Mouse (Mus musculus) embryonic stem cell, embryonic (primary cell): ENCODE data around the gene Lifr.

Experiments used
- CTCF ChIA-PET, 4 experiments: fragments of 300-600 bp in 2 of 4; fragments of 350-600 bp in 2 of 4; sonication (Branson Sonifier 250); formaldehyde crosslinking; loops; one replicate each; lab custom pipeline; 2022; ENCODE audit warnings: inconsistent platforms in 2 of 4; lab: Charles Lee
- POLR2A ChIA-PET, 4 experiments: fragments of 300-600 bp in 2 of 4; fragments of 350-600 bp in 2 of 4; sonication (Branson Sonifier 250); formaldehyde crosslinking; loops; one replicate each; lab custom pipeline; 2022; ENCODE audit warnings: antibody characterized with exemption in 4 of 4, inconsistent platforms in 1 of 4; lab: Charles Lee

Lifr gene

DNA sequence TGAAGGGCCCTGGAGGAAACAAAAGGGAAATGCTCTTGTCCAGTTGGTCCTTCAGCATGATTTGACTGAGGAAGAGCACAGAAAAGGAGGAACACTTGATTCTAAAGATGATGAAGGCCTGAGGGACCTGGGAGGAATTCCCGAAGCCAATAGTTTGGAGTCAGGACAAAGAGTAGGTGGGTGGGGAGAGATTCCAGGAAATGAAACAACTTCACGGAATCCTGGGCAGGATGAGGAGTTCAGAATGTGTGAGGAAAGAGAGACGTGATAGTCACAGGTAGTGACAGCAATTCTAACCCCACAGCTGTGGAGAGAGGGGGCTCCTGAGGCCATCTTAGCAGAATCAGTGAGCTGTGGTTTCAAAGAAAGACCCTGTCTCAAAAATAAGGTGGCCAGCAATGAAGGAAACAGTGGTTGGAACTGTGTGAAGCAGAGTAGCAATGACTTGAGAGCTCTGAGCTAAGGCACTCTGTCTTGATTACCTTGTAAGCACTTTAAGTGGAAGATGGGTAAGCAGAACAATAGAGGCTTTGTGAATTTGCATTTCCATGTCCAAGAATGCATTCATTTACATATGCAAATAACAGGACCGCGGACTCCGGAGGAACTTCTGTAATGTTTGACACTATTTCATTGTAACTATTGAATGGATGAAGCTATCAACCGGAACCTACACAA lies 25.1 kb downstream of the Lifr start:
- ChIA-PET CTCF (interaction anchor here in 3 of 4 experiments (0.6 to 1.7 kb wide), 5 partner anchors 14 to 63 kb away, joined by 3 to 10 read pairs (median 3); no protein-coding TSS in a partner anchor), POLR2A (interaction anchor here (0.7 to 10.8 kb wide), 46 partner anchors 8 to 487 kb away, joined by 3 to 188 read pairs (median 4); partner anchors contain the start of gene Lifr (in 3 of the 4))

DNA sequence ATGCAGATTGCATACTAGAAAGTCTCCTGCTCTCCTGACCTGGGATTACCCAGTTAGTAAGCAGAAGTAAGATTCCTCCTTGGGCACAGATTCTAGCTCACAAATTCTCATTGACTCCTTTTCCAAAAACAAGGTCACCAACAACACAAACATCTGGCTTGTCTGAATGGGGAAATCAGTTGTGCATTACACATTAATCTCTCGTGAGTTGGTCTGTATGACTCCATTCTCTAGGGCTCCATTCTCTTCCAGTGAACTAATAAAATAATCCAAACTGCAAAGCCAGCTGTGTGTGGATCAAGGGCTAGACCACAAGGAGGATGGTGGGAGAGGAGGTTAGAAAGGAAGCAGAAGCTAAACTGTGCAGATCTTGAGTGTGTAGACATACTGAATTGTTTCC lies 25.8 kb downstream of the Lifr start:
- ChIA-PET CTCF (interaction anchor here (0.6 to 1.7 kb wide), 6 partner anchors 13 to 110 kb away, joined by 3 to 10 read pairs (median 3); no protein-coding TSS in a partner anchor), POLR2A (interaction anchor here (0.7 to 10.8 kb wide), 53 partner anchors 8 to 488 kb away, joined by 3 to 188 read pairs (median 4); partner anchors contain the start of gene Lifr (in 2 of the 4))

DNA sequence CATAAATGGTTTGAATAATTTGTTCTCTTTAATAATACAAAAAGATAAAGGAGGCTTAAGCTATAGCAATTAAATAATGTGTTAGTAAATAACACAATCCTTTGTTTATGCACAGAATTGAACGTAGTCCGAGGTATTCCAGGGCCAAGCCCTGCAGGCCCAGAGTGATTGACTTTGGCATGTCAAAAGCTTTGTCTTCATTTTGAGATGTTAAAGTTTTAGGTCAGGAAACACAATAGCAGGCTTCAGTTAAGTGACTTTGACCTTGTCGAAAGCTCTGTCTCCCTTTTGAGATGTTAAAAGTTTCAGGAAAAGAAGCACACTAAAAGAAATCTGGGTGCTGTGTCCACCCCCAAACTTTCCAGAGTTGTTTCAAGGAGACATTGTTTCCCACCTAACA lies 26.3 kb downstream of the Lifr start:
- ChIA-PET POLR2A (interaction anchor here (0.6 to 10.8 kb wide), 42 partner anchors 8 to 488 kb away, joined by 3 to 188 read pairs (median 4); partner anchors contain the start of gene Lifr (in 2 of the 4)), CTCF (interaction anchor here in 3 of 4 experiments (0.6 to 1.7 kb wide), 4 partner anchors 16 to 367 kb away, joined by 3 to 10 read pairs (median 3); no protein-coding TSS in a partner anchor)

DNA sequence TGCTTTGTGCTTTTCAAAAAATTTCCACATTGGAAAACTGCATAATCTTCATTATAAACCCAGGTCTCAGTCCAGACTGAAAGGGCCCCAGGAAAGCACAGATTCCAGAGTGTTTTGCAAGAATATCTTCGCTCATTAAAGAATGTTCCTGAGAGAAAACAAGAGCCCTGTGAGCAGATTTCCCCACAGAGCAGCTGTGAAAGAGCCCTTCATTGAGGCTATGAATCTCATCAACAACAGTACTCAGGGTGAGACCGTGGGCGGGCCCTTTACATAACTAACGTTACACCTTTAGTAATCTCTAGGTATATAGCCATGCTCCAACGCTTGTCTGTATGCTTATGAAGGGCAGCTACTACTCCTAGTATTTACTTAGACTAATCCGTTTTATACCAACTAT lies 27.5 kb downstream of the Lifr start:
- CTCF ChIA-PET, result no interaction called here
- POLR2A ChIA-PET, result interaction anchor here in 3 of 4 experiments (2.0 to 10.8 kb wide), 6 partner anchors 10 to 37 kb away, joined by 6 to 188 read pairs (median 30); partner anchors contain the start of gene Lifr (in 1 of the 3)

DNA sequence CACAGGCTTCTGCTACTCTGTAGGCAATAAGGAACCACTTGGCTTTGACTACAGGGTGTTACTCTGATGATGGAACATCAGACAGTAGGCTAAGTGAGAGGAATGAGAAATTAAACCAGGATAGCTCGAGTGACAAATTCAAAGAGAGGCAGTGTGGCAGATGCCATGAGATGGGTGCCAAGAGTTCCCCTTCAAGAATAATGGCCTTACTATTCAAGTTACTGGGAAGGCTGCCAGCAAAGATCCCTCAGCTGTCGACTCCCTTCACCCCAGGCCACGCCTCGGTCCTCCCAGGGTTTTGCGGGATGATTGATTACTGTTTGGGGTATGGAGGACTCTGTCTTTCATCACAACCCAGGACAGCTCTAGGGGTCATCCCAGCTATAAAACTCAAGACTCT lies 28.4 kb downstream of the Lifr start:
- ChIA-PET POLR2A (interaction anchor here in 3 of 4 experiments (0.7 to 10.8 kb wide), 8 partner anchors 10 to 44 kb away, joined by 3 to 188 read pairs (median 16); partner anchors contain the start of gene Lifr (in 1 of the 3)), CTCF (no interaction called here)

DNA sequence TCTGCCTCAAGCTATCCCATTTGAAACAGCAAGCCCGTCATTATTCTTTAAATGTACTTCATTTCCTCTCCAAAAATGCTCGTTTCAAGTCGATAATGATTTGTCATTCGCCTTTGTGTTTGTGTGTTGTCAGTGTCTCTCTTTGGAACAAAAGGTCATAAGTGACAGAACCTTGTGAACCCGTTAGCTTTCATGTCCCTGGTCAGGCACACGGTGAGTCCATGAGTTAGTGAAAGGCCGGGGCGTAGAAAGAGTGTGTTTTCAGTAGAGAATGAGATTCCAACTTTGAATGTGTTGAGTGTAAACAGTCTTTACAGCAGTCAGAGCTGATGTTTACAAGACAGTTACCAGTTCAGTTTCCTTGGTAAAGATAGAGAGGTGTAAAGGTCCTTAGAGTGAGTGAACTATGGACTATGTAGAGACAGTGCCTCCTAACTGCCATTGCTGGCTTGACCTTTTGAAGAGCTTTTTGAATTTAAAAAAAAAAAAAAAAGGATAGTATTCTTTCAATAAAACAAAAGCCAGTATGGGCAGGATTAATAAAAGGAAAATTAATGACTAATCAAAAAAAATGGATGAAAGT lies 29.6 kb downstream of the Lifr start:
- ChIA-PET CTCF (interaction anchor here in 3 of 4 experiments (0.6 to 1.1 kb wide), 4 partner anchors 9 to 800 kb away, joined by 4 to 6 read pairs (median 4); no protein-coding TSS in a partner anchor), POLR2A (interaction anchor here in 3 of 4 experiments (0.6 to 10.8 kb wide), 9 partner anchors 9 to 116 kb away, joined by 3 to 188 read pairs (median 11); partner anchors contain the start of gene Lifr (in 1 of the 3))

DNA sequence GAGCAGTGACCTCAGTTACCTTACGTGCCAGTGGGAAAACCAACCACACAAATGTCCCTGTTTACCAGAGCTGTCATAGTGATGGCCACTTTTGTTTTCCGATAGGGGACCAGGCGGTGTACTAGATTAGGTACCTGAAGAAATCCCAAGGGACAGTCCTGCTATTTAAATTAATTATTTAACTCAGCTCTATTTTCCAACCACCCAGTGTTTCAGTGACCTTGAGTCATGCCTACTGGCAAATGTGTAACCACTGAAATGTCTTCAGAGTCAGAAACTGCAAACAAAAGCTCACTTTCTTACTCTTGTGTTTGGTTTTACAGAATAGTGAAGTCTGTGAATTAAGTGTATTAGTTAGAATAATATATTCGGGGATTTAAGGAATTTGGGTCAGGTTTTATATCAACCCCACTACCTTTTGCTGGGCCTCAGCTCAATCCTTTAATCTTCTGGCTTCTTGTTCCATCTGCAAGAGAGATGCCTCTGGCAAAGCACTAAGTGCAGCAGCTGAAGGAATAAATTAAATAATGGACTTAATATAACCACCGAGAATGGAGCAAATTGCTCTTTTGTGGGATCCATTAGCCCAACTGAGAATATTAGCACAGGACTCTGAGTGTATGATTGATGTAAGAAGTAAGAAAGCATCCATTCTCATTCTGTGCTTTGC lies 33.5 kb downstream of the Lifr start:
- POLR2A ChIA-PET, result interaction anchor here in 3 of 4 experiments (0.8 to 12.7 kb wide), 7 partner anchors 8 to 69 kb away, joined by 3 to 188 read pairs (median 3); no protein-coding TSS in a partner anchor
- CTCF ChIA-PET, result no interaction called here

DNA sequence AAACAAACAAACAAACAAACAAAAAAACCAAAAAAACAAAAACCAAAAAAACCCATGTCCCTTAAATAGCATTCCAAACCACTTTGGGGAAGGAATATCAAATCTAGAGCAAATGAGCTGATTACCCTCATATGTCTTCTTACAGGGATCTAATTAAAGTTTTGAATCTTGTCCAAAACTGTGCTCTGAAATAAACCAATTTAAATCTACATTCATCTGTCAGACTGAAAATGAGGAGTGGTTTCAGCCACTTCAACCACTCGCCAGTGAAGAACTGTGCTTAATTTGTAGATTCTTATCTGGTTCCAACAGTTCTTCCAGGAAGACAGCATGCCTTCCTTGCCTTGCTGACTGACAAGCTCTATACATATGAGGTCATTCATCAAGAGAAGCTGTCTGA lies 35.8 kb downstream of the Lifr start:
- CTCF ChIA-PET, result no interaction called here
- POLR2A ChIA-PET, result interaction anchor here in 2 of 4 experiments (7.9 to 12.7 kb wide), 2 partner anchors 9 to 10 kb away, joined by 154 to 188 read pairs; no protein-coding TSS in a partner anchor

DNA sequence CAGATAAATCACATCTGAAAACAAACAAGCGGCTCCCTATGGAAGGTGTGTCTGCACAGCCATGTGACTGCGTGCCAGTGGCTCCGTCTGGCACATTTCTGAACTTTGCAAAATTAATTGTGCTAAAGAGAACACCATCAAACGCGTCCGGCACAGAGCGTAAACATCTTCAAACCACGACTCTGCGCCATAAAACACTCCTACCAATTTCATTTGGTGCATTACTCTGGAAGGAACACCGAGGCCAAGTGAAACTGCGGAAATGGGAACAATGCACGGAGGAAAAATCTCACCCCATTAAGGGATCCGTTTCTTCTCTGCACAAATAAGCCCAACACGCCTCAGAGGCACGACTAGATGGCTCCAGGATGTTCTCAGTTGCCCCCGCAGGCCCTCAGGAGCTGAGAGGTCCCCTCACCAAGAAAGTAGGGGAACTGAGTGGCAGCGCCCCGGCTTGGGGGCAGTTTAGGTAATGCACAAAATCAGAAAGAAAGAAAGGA lies 38.3 kb downstream of the Lifr start:
- CTCF ChIA-PET, result interaction anchor here in 3 of 4 experiments (0.6 to 1.5 kb wide), 5 partner anchors 9 to 331 kb away, joined by 3 to 4 read pairs (median 3); no protein-coding TSS in a partner anchor
- POLR2A ChIA-PET, result interaction anchor here (0.6 to 12.7 kb wide), 37 partner anchors 9 to 421 kb away, joined by 3 to 188 read pairs (median 4); partner anchors contain the start of gene Lifr (in 2 of the 4)

DNA sequence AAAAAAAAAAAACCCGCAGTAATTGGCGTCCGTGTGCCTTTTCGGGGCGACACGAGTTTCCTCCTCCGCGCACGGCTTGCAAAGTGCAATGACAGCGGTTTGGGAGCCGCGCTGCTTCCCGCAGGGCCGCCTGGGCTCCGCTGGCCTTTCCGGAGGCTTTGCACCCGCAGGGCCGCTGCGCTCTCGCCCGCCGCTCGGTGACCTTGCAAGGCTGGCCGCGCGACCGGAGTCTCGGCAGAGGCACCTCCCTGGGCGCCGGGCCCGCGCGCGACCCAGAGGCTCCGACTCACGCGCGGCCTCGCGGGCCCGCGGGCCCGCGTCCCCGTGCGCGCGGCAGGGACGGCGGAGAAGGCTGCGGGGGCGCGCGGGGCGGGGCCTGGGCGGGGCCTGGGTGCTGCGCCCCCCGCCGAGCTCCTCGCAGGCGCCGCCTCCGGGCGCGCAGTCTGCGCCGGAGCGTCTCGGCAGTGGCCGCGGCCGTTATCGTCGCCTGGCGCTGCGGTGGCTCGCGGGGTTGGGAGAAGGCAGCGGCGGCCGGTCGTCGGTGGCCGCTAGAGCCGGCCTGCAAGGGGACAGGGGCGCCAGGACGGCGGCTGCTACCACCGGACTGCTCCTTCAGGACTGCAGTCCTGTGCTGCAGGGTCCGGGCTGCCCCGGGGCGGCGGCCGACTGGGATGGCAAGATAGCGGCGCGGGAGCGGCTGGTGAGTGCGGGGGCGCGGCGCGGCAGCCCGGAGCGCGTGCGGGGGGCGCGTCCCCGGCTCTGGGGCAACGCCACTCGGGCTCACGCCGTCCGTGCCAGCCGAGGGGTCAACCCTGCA lies 38.9 kb downstream of the Lifr start:
- ChIA-PET CTCF (interaction anchor here in 3 of 4 experiments (0.6 to 1.5 kb wide), 5 partner anchors 10 to 331 kb away, joined by 3 to 4 read pairs (median 3); no protein-coding TSS in a partner anchor), POLR2A (interaction anchor here in 3 of 4 experiments (0.5 to 12.7 kb wide), 44 partner anchors 9 to 422 kb away, joined by 3 to 188 read pairs (median 3); partner anchors contain the start of gene Lifr (in 2 of the 3))

DNA sequence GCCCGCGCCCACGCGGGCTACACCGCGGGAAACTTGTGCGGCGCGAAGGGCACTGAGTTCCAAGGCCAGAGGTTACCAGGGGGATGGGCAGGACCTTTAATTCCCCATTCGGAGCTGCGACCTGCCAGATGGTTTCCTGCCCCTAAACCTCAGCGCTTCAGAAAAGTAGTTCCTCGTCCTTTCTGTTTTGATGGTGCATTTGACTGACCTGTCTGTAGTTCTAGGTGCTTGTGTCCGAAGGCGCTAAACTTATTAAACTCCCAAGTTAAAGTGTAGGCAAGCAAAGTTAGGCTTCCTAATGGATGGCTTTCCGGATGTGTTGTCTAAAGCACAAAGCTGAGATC lies 39.5 kb downstream of the Lifr start:
- ChIA-PET POLR2A (interaction anchor here in 3 of 4 experiments (0.5 to 12.7 kb wide), 35 partner anchors 9 to 422 kb away, joined by 3 to 188 read pairs (median 4); no protein-coding TSS in a partner anchor), CTCF (interaction anchor here in 2 of 4 experiments (0.8 to 1.5 kb wide), 4 partner anchors 10 to 330 kb away, joined by 3 to 4 read pairs (median 4); no protein-coding TSS in a partner anchor)

DNA sequence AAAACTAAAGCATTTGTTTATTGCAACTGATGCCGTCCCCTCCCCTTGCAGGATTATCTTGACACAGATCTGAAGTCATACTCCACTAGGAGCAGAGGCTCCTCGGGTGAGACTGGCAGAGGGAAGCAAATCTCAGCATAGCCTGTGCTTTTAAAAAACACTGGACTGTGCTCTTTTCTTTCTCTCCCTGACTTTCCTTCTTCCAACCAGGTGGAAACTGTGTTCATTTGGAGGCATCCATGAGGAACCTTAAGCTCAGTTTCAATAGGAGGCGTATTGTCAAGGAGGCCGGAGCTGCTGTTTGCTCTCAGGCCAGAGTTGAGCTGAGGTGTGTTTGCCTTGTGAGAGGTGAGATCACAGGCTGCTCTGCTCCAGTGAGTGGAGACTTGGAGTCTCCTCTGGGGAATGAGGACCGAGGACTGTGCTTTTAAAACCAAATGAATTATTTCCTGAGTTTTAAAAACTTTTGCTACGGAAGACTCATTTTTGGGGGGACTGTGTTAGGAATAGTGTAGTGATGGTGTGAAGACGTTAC lies 40.3 kb downstream of the Lifr start:
- POLR2A ChIA-PET, result interaction anchor here (0.6 to 12.7 kb wide), 15 partner anchors 9 to 217 kb away, joined by 3 to 188 read pairs (median 5); no protein-coding TSS in a partner anchor
- CTCF ChIA-PET, result interaction anchor here in 1 of 4 experiments (0.8 to 1.0 kb wide), 2 partner anchors 95 to 158 kb away, joined by 3 to 4 read pairs; no protein-coding TSS in a partner anchor

DNA sequence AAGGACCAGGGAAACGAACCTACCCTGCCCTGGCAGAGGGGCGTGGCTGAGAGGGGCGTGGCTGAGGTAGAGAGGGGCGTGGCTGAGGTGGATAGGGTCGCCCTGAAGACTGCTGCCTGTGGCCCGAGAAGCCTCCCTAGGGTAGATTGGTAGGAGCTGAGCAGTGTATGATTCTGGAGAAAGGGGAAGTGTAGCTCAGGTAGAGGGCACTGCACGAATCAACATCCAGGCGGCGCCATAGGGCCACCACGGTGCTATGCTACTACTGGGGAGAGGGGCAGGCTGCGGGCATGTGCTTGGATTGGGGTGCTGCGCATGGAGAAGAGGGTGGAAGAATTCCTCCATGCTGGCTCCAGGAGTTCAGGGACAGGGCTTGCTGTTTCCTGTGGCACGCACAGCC lies 42.3 kb downstream of the Lifr start:
- POLR2A ChIA-PET, result interaction anchor here in 3 of 4 experiments (0.6 to 12.7 kb wide), 13 partner anchors 9 to 65 kb away, joined by 3 to 188 read pairs (median 3); no protein-coding TSS in a partner anchor
- CTCF ChIA-PET, result interaction anchor here in 3 of 4 experiments (0.5 to 2.4 kb wide), 14 partner anchors 16 to 978 kb away, joined by 3 to 18 read pairs (median 4); no protein-coding TSS in a partner anchor

DNA sequence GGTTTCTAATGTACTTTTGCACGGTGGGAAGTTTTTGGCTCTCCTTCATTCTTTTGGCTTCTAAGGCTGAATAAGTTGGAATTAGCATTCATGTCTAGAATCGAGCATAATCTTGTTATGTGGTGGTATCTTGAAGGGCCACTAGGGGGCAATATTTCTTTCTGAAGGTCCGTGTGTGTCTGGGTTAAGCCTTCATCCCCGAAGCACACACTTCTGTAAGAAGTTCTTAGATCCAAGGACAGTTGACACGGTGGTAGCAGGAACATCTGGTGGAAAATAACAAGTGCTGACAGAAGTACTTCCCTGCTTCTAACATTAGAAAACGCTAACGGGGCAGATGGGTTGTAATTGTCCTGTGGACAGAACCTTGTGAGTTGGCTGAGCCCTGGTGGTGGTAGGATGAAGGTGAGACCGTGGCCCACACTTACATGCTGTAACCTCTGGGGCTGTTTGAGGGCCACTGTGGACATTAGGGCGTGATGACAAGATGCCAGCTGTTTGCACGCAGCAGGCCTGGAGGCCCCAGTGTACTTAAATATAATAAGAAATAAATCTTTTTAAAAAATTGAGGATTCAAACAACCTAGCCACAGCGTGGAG lies 44.1 kb downstream of the Lifr start:
- POLR2A ChIA-PET, result interaction anchor here in 2 of 4 experiments (1.2 to 12.7 kb wide), 2 partner anchors 11 to 18 kb away, joined by 4 to 188 read pairs; no protein-coding TSS in a partner anchor
- CTCF ChIA-PET, result interaction anchor here in 2 of 4 experiments (0.7 to 2.4 kb wide), 6 partner anchors 10 to 225 kb away, joined by 3 to 18 read pairs (median 4); no protein-coding TSS in a partner anchor

DNA sequence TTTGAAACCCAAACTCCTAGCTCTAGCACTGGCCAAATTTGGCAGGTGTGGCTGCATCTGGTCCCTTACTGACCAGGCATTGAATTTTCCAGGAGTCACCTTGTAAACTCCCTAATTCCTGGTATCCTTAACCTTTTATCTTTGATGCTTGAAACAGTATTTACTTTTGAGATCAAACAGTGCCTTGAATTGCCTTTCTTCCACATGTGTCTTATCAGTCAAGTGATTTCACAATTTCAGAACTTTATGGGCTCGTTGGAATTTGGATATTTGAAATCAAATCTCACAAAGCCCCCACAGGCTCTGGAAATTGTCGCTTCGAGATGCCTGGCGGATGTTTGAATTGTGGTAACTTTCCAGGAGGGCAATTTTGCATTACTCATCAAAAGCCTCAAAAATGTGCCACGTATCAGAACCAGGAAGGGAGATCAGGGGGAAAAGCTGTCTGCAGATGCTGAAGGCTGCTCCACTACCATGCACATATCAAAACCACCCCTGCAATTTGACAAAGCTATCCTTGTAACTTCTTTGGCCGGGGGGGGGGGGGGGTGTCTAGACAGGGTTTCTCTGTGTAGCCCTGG lies 45.7 kb downstream of the Lifr start:
- ChIA-PET CTCF (interaction anchor here in 3 of 4 experiments (0.6 kb wide), 4 partner anchors 53 to 1161 kb away, joined by 3 to 4 read pairs (median 4); no protein-coding TSS in a partner anchor), POLR2A (interaction anchor here in 2 of 4 experiments (0.6 to 12.7 kb wide), 10 partner anchors 9 to 227 kb away, joined by 3 to 188 read pairs (median 4); no protein-coding TSS in a partner anchor)
